Mouse (Mus musculus): ENCODE results near the gene Ado. TPM values are rescaled to one million over a fixed set of nuclear protein-coding genes. Genes with fewer than 3 reads are reported as not detected.

Gene Ado
- polyA plus RNA-seq (2014; fragmentation: Illumina TruSeq; extraction: RNeasy Lipid Tissue Mini Kit (QIAGEN cat#74804); ENCODE audit: low read depth, low replicate concordance), result 43.6 TPM

GRCm38 (mm10) chr10:67548877-67549731, at the start of gene Ado:
Gene Ado, minus strand, starts transcription at chr10:67548955.

GRCm38 (mm10) chr10:67535256-67535655, 13.5 kb downstream of the Ado start, which contains the start of gene Egr2:
Gene Egr2, plus strand, starts transcription at chr10:67535475.

Other genes with a start within 250 kb of the Ado start
- gene Egr2, start 13.5 kb downstream of the Ado start, polyA plus RNA-seq (2014; fragmentation: Illumina TruSeq; extraction: RNeasy Lipid Tissue Mini Kit (QIAGEN cat#74804); ENCODE audit: low read depth, low replicate concordance), result 1.7 TPM

Measured in adrenal gland, adult 10 weeks (tissue).